Mouse (Mus musculus) cerebellum, adult 2 months (tissue): ENCODE data around the gene Ralbp1.

Experiments
- CTCF ChIP-seq: fragments of 200-500 bp; IDR thresholded peaks from 2 replicates; pipeline ENCODE4 v1.5.1; 2011; ENCODE audit warnings: low read depth, mild to moderate bottlenecking, control low read depth, low read length, moderate library complexity, borderline replicate concordance; ENCODE audit not compliant: insufficient read depth
- POLR2A ChIP-seq: fragments of 200-500 bp; IDR thresholded peaks from 2 replicates; pipeline ENCODE4 v1.6.1; 2011; ENCODE audit warnings: low read length, control low read depth, borderline replicate concordance; ENCODE audit not compliant: insufficient read depth

- TF ChIP-seq CTCF (no peak), POLR2A (no peak)
Observed at GRCm38 (mm10) chr17:65800451-65800850, 85.1 kb downstream of the Ralbp1 start.
